Mouse (Mus musculus) CH12.LX (cell line): Measurements from ENCODE around the gene Grap.

Experiments
- CHD2 ChIP-seq: IDR thresholded peaks from 2 replicates; pipeline ENCODE4 v1.6.1; 2011; ENCODE audit warnings: low read length, improper control_type of control experiment
- CTCF ChIP-seq, 2 experiments: IDR thresholded peaks in 1 of 2; conservative IDR thresholded peaks in 1 of 2; 2 replicates each; pipeline ENCODE4 v1.5.1; 2011 to 2012; ENCODE audit warnings: low read depth in 2 of 2, low read length in 2 of 2, improper control_type of control experiment in 1 of 2, inconsistent platforms in 1 of 2, mild to moderate bottlenecking in 1 of 2, moderate library complexity in 1 of 2
- ELF1 ChIP-seq: IDR thresholded peaks from 2 replicates; pipeline ENCODE4 v1.6.1; 2014; ENCODE audit warnings: low read depth, mild to moderate bottlenecking, inconsistent platforms, low read length, improper control_type of control experiment
- EP300 ChIP-seq: IDR thresholded peaks from 2 replicates; pipeline ENCODE4 v1.6.1; 2011; ENCODE audit warnings: low read length, improper control_type of control experiment
- GABPA ChIP-seq: IDR thresholded peaks from 2 replicates; pipeline ENCODE4 v1.6.1; 2012; ENCODE audit warnings: low read depth, low read length, improper control_type of control experiment, inconsistent platforms; ENCODE audit not compliant: insufficient replicate concordance
- MAFK ChIP-seq: IDR thresholded peaks from 2 replicates; pipeline ENCODE4 v1.6.1; 2011; ENCODE audit warnings: low read length, improper control_type of control experiment; ENCODE audit not compliant: insufficient replicate concordance
- MAX ChIP-seq: IDR thresholded peaks from 2 replicates; pipeline ENCODE4 v1.6.1; 2011; ENCODE audit warnings: low read length, improper control_type of control experiment
- POLR2A ChIP-seq: IDR thresholded peaks from 2 replicates; pipeline ENCODE4 v1.6.1; 2011; ENCODE audit warnings: low read depth, mild to moderate bottlenecking, improper control_type of control experiment, low read length
- RAD21 ChIP-seq: IDR thresholded peaks from 2 replicates; pipeline ENCODE4 v1.6.1; 2011; ENCODE audit warnings: low read depth, mild to moderate bottlenecking, low read length, improper control_type of control experiment, moderate library complexity
- RCOR1 ChIP-seq: conservative IDR thresholded peaks from 2 replicates; pipeline ENCODE4 v1.6.1; 2012; ENCODE audit warnings: low read depth, mild to moderate bottlenecking, inconsistent platforms, low read length, improper control_type of control experiment
- USF1 ChIP-seq: IDR thresholded peaks from 2 replicates; pipeline ENCODE4 v1.6.1; 2014; ENCODE audit warnings: low read depth, mild to moderate bottlenecking, inconsistent platforms, low read length, improper control_type of control experiment

- TF ChIP-seq POLR2A (no peak), CTCF (conservative IDR thresholded peaks at IDR 0.05 in 1 of 2, IDR thresholded peaks at IDR 0.05 in 1 of 2; ENCODE audit: low read depth in 2 of 2, low read length in 2 of 2) (no peak), MAFK (no peak), USF1 (no peak), MAX (no peak), RCOR1 (no peak), EP300 (no peak), CHD2 (no peak), ELF1 (no peak), RAD21 (no peak), GABPA (no peak)
Measured at GRCm38 (mm10) chr11:61702494-61702893, 49.4 kb downstream of the Grap start.
